Mouse (Mus musculus) embryonic facial prominence, embryonic 14.5 days (tissue): Measurements from ENCODE around the gene Ppp1r15b. TPM values are rescaled to one million over a fixed set of nuclear protein-coding genes. Genes with fewer than 3 reads are reported as not detected.
A peak's percentile ranks its signal among the peaks of the same experiment; 100 is the strongest.

Source experiments
- ATAC-seq: fragments of 200-750 bp; cut with Nextera tagmentation; 2 replicates; pipeline ENCODE4 v1.8.0; 2017; ENCODE audit warnings: low read depth, moderate number of reproducible peaks, moderate TSS enrichment
- DNase-seq: peaks from one replicate; pipeline ENCODE4 v3.0.0-alpha.2; 2015; ENCODE audit warnings: low spot score
- H3K27ac ChIP-seq: fragments of 300-500 bp; sonication (generic); replicated peaks from 2 replicates; pipeline ENCODE4 v1.5.1; 2014; ENCODE audit warnings: low read depth, mild to moderate bottlenecking, low read length, moderate library complexity
- H3K27me3 ChIP-seq: fragments of 300-500 bp; sonication (generic); replicated peaks from 2 replicates; pipeline ENCODE4 v1.6.1; 2014; ENCODE audit warnings: low read length; ENCODE audit not compliant: control insufficient read depth, insufficient read depth
- H3K36me3 ChIP-seq: fragments of 300-500 bp; sonication (generic); 2 replicates; pipeline ENCODE4 v1.6.1; 2014; ENCODE audit warnings: low read length, mixed read lengths; ENCODE audit not compliant: control insufficient read depth, insufficient read depth
- H3K4me1 ChIP-seq: fragments of 300-500 bp; sonication (generic); 2 replicates; pipeline ENCODE4 v1.6.1; 2014; ENCODE audit warnings: antibody characterized with exemption, low read length; ENCODE audit not compliant: control insufficient read depth, insufficient read depth
- H3K4me2 ChIP-seq: fragments of 300-500 bp; sonication (generic); 2 replicates; pipeline ENCODE4 v1.6.1; 2014; ENCODE audit warnings: low read depth, mild to moderate bottlenecking, low read length, moderate library complexity, mixed read lengths
- H3K4me3 ChIP-seq: fragments of 300-500 bp; sonication (generic); 2 replicates; pipeline ENCODE4 v1.5.1; 2014; ENCODE audit warnings: low read depth, mild to moderate bottlenecking, low read length
- H3K9ac ChIP-seq: fragments of 300-500 bp; sonication (generic); 2 replicates; pipeline ENCODE4 v1.6.1; 2014; ENCODE audit warnings: low read depth, mild to moderate bottlenecking, low read length, moderate library complexity, mixed read lengths
- H3K9me3 ChIP-seq: fragments of 300-500 bp; sonication (generic); 2 replicates; pipeline ENCODE4 v1.6.1; 2016; ENCODE audit warnings: low read length; ENCODE audit not compliant: control insufficient read depth
- whole genome bisulfite sequencing: fragments of 180-500 bp; shearing (Covaris S2); extraction: QIAGEN DNeasy Blood & Tissue Kit; methylation state at CpG from one replicate; pipeline ENCODE4 v1.1.7; 2014; 5-methylcytosine and 5-hydroxymethylcytosine counted together
- polyA plus RNA-seq: library from polyadenylated mRNA; unstranded; fragments of >200 nt; fragmentation: Nextera tagmentation; extraction: Ambion mirVana; gene quantifications from 2 replicates; pipeline ENCODE4 v1.2.1, GENCODE M21; 2014

The Ppp1r15b gene
- polyA plus RNA-seq, 1 experiment from 2014 or later, result 42.0 TPM

- H3K4me1 ChIP-seq, result no peaks in the 10 kb centered on the region; the same call in 1 of the 2 replicates
- no peaks in the 10 kb centered on the region for H3K36me3 ChIP-seq
- H3K4me3 ChIP-seq, result no peak overlapping the region
- ATAC-seq, result no peak
- DNase-seq, result no peak
- 80% methylated on average over 9 of the region's 9 CpGs for WGBS
- H3K27ac ChIP-seq, result no peak overlapping the region
- no peaks in the 10 kb centered on the region for H3K9me3 ChIP-seq
- no peaks in the 10 kb centered on the region; the same call in 1 of the 2 replicates for H3K27me3 ChIP-seq
- no peak overlapping the region for H3K4me2 ChIP-seq
- H3K9ac ChIP-seq, result no peak overlapping the region
Measured at GRCm38 (mm10) chr1:133171357-133171756, 40.4 kb downstream of the Ppp1r15b start.

DNA sequence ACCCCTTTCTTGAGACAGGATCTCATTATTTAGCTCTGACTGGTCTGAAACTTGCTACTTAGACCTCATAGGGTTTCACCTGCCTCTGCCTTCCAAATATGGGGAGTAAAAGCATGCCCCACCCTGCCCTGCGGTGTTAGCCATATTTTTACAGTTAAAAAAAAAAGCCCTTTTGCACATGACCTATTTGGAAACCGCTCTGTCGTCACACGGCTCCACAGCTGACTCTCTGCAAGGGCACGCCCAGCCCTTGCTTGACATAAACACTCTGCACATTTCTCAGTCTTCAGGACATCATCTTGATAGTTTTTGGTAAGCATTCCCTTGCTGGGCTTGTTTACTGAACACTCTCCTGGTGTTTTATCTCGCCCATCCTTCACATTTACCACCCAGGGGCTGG lies 44.2 kb downstream of the Ppp1r15b start:
- no peak for DNase-seq
- no peaks in the 10 kb centered on the region for H3K9me3 ChIP-seq
- H3K27ac ChIP-seq, result no peak overlapping the region
- H3K4me3 ChIP-seq, result no peak overlapping the region
- no peak for ATAC-seq
- no peaks in the 10 kb centered on the region; the same call in 1 of the 2 replicates for H3K4me1 ChIP-seq
- no peak overlapping the region for H3K9ac ChIP-seq
- WGBS, result 62% methylated on average over 6 of the region's 6 CpGs
- no peaks in the 10 kb centered on the region for H3K36me3 ChIP-seq
- no peaks in the 10 kb centered on the region for H3K27me3 ChIP-seq
- no peak overlapping the region for H3K4me2 ChIP-seq

DNA sequence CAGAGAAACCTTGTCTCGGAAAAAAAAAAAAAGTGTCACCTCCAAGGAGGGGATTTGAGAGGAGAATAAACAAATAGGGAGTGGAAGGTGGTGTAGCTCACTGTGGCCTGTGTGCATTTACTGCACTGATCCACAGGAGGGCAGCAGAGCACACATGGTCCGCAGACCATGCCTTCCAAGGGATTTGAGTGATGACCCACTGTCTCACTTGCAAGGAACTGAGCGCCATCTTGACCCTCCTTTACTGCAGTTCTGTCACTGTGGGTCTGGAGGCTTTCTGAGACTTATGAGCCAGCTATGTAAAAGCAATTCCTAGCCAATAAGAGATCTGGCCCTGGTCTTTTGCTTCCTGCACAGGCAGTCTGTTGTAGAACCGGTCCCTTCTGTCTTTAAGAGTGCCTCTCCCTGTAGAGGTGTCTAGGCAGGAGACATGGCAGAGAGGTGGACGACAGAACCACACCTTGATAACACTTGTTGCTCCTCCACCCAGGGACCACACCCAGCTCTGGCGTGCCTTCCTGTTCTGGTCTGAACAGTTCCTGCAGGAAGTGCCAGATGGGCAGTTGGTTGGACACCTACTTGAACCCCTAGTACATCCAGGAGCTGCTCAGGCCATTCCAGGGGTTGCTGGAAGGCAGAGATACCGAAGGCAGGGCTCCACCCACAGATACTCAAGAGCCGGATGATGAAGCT lies 46.7 kb downstream of the Ppp1r15b start:
- WGBS, result 50% methylated on average over 8 of the region's 8 CpGs
- Histone ChIP-seq H3K36me3 (no peaks in the 10 kb centered on the region), H3K9ac (no peak overlapping the region), H3K27me3 (peaks cover 13% of the 10 kb centered on the region), H3K4me3 (no peak overlapping the region), H3K4me2 (no peak overlapping the region), H3K27ac (no peak overlapping the region), H3K9me3 (no peaks in the 10 kb centered on the region), H3K4me1 (peaks cover 11% of the 10 kb centered on the region)
- peak; percentile 65 for DNase-seq
- ATAC-seq, result no peak

DNA sequence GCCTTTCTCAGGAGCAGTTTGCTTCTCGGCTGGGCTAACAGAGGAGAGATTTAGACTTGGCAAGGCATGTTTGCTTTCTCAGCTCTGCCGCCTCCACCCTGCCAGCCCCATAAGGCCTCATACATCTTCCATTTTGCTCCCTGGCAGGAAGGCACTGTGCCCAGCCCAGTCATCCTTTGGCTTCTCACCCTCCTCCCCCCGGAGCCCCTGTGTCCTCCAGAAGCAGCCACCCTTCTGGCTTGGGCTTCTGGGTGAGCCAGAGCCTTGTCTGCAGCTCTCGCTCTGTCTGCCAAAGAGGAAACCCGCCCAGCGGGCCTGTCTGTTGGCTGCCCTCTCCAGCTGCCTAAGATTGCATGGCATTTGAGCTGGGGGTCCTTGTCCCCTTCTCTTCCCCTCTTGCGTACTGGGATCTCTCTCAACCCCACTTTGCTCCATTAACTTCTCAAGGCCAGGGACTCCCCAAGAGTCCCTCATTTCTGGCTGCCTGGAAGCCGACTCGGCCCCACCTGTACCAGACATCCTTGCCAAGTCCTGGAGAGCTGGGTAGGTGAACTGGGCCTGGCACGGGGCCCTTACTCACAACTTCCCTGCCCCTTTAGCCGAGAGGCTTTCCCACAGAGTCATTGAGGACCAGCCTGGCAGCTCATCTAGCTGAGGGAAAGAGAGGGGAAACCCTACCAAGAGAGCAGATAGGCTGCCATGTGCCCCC lies 47.9 kb downstream of the Ppp1r15b start:
- Histone ChIP-seq H3K4me2 (no peak overlapping the region), H3K4me1 (peaks cover 15% of the 10 kb centered on the region), H3K4me3 (no peak overlapping the region), H3K36me3 (no peaks in the 10 kb centered on the region), H3K9ac (0 out of 2 replicates have a peak overlapping the region, but pooled peaks have one; percentile 25), H3K27me3 (peaks cover 24% of the 10 kb centered on the region), H3K9me3 (no peaks in the 10 kb centered on the region), H3K27ac (no peak overlapping the region)
- ATAC-seq, result no peak
- no peak for DNase-seq
- 66% methylated on average over 11 of the region's 11 CpGs for WGBS

- peak; percentile 82 for ATAC-seq
- peak overlapping the region; percentile 57 for H3K9ac ChIP-seq
Measured at GRCm38 (mm10) chr1:133181072-133182015, 50.4 kb downstream of the Ppp1r15b start.

DNA sequence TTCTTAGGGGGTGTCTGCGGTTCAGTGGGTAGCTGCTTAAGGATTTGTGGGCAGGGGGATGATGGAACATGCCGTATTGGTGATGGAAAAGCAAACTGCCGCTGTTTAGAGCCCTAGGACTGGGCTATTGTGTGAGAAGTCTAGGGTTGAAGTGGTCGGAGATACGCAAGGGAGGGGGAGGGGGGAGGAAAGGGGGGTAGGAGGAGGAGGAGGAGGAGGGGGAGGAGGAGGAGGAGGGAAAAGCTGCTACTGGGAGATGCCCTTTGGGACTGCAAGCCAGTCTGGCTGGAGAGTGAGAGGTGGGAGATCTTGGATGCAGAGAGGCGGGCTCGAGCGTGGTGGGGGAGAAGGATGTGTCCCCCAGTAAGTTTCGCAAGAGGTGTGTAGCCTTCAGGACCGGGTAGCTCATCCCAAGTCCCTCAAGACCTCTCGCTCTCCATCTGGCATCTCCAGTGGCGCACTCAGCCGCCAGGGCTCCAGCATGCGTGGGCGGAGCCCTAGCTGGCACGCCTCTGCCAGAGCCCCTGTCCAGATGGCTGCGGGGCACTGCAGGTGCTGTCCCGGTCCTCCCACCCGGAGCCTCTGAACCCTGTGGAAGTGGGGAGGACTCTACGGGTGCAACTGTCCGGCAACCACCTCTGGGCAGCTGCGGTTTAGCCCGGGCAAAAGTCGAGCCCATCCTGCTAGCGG lies 51.2 kb downstream of the Ppp1r15b start:
- DNase-seq, result peak; percentile 75
- 0% methylated on average over 22 of the region's 25 CpGs for WGBS
- no peaks in the 10 kb centered on the region for H3K36me3 ChIP-seq
- H3K4me1 ChIP-seq, result peaks cover 15% of the 10 kb centered on the region
- peaks cover 24% of the 10 kb centered on the region for H3K27me3 ChIP-seq
- peak; percentile 65 for ATAC-seq
- peak overlapping the region; percentile 63 for H3K27ac ChIP-seq
- peak overlapping the region; percentile 42 for H3K4me3 ChIP-seq
- H3K9ac ChIP-seq, result peak overlapping the region; percentile 57
- H3K4me2 ChIP-seq, result peak overlapping the region; percentile 86
- no peaks in the 10 kb centered on the region for H3K9me3 ChIP-seq

More at GRCm38 (mm10) chr1:133181072-133182015, 50.4 kb downstream of the Ppp1r15b start:
- WGBS, result under 1% methylated on average over 22 of the region's 31 CpGs
- H3K9me3 ChIP-seq, result no peaks in the 10 kb centered on the region
- peaks cover 15% of the 10 kb centered on the region for H3K4me1 ChIP-seq
- no peaks in the 10 kb centered on the region for H3K36me3 ChIP-seq
- H3K4me2 ChIP-seq, result peak overlapping the region; percentile 86
- peaks cover 24% of the 10 kb centered on the region for H3K27me3 ChIP-seq
- peak overlapping the region; percentile 63 for H3K27ac ChIP-seq
- peak; percentile 91 for DNase-seq
- H3K4me3 ChIP-seq, result peak overlapping the region; percentile 42

DNA sequence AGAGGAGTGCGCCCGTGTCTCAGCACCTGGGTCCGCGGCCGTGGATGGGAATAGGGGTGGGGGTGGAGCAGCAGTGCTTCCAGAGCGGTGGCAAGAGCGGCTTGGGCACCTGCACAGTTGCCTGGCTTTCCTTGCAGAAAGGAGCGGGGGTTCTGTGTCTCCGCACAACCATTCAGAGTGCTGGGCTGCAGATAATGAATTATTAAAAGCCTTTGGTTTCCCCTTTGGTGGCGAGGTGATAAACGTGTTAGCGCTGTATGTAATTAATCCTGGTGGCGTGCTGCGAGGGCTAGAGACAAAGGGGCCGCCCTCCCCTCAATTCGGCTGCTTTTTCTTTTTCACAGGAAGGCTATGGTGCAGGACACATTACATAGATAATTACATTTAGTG lies 51.8 kb downstream of the Ppp1r15b start:
- Histone ChIP-seq H3K27ac (peak overlapping the region; percentile 52), H3K27me3 (peaks cover 24% of the 10 kb centered on the region), H3K9ac (peak overlapping the region; percentile 51), H3K4me3 (peak overlapping the region; percentile 42), H3K4me2 (peak overlapping the region; percentile 86), H3K36me3 (no peaks in the 10 kb centered on the region), H3K4me1 (peaks cover 16% of the 10 kb centered on the region), H3K9me3 (no peaks in the 10 kb centered on the region)
- ATAC-seq (peak; percentile 9; the same call in 1 of the 2 replicates), DNase-seq (no peak)
- 3% methylated on average over 16 of the region's 16 CpGs for WGBS
